Mouse (Mus musculus) telencephalon, adult 2 months (tissue): ENCODE results near the gene Ctnna3.
"Not testable (repeated sequence)": the region's sequence is repeated elsewhere in the genome, so short reads cannot be mapped to it uniquely, and the experiment has no call there.

ENCODE experiments used
- DNase-seq: peaks from one replicate; pipeline ENCODE4 v3.0.0-alpha.2; 2011; ENCODE audit warnings: low read depth, low spot score

The Ctnna3 gene

GRCm38 (mm10) chr10:63423591-63424474 is 6.1 kb upstream of the Ctnna3 start:
- no peak for DNase-seq

- no peak for DNase-seq
These were observed 5.5 kb upstream of the Ctnna3 start for GRCm38 (mm10) chr10:63424475-63424814.

- no peak for DNase-seq
These were observed 2.8 kb upstream of the Ctnna3 start for GRCm38 (mm10) chr10:63427146-63427545.

GRCm38 (mm10) chr10:63428243-63429022 is 1.5 kb upstream of the Ctnna3 start:
- DNase-seq: peak; percentile 36

GRCm38 (mm10) chr10:63429023-63429340 is 916 bp upstream of the Ctnna3 start:
- peak; percentile 29 for DNase-seq

- DNase-seq: peak; percentile 94
These were observed 518 bp upstream of the Ctnna3 start for GRCm38 (mm10) chr10:63429380-63429779.

- no peak for DNase-seq
These were observed 1.4 kb downstream of the Ctnna3 start for GRCm38 (mm10) chr10:63431221-63431736.

- DNase-seq: no peak
These were observed 2.2 kb downstream of the Ctnna3 start for GRCm38 (mm10) chr10:63432099-63432498.

GRCm38 (mm10) chr10:63432887-63433286 is 3.0 kb downstream of the Ctnna3 start:
- DNase-seq: no peak

- no peak for DNase-seq
These were observed 8.9 kb downstream of the Ctnna3 start for GRCm38 (mm10) chr10:63438736-63439262.

- no peak for DNase-seq
These were observed 9.9 kb downstream of the Ctnna3 start for GRCm38 (mm10) chr10:63439694-63440228.

- DNase-seq: not testable (repeated sequence)
These were observed 14.9 kb downstream of the Ctnna3 start for GRCm38 (mm10) chr10:63444602-63445387.

GRCm38 (mm10) chr10:63453926-63454325 is 24.0 kb downstream of the Ctnna3 start:
- no peak for DNase-seq

GRCm38 (mm10) chr10:63455110-63455878 is 25.4 kb downstream of the Ctnna3 start:
- DNase-seq: no peak

- DNase-seq: no peak
These were observed 27.6 kb downstream of the Ctnna3 start for GRCm38 (mm10) chr10:63457292-63458128.

GRCm38 (mm10) chr10:63460935-63461334 is 31.0 kb downstream of the Ctnna3 start:
- DNase-seq: no peak

GRCm38 (mm10) chr10:63472473-63472872 is 42.6 kb downstream of the Ctnna3 start:
- no peak for DNase-seq

- peak; percentile 60 for DNase-seq
These were observed 46.3 kb downstream of the Ctnna3 start for GRCm38 (mm10) chr10:63476167-63476647.

- no peak for DNase-seq
These were observed 49.0 kb downstream of the Ctnna3 start for GRCm38 (mm10) chr10:63478946-63479345.
